Mouse (Mus musculus) c-Kit-positive CD71-negative TER-119-negative erythroid progenitor cells, embryonic 14.5 days (primary cell): ENCODE results near the gene Spata25.
"Not testable (repeated sequence)": the region's sequence is repeated elsewhere in the genome, so short reads cannot be mapped to it uniquely, and the experiment has no call there.

Experiments used
- DNase-seq: peaks from one replicate; pipeline ENCODE4 v3.0.0-alpha.2; 2013; ENCODE audit warnings: low read depth

Gene Spata25

DNA sequence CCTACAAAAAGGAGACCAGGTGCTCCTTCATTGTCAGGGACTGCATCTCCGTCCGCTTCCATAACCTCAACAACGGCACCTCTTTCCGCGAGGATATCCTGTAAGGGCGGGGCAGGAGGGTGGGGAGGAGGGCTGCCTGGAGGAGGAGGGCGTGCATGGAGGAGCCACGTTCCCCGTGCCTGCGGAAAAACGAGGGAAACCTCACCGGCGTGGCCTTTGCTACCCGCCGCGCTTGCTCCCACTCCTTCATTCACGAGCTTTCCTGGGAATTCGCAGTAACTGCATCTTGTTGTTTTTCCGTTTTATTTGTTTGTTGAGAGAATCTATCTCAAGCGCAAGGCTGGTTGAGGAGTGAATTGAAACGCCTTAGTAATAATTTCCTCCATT is 23.0 kb downstream of the Spata25 start:
- no peak for DNase-seq

DNA sequence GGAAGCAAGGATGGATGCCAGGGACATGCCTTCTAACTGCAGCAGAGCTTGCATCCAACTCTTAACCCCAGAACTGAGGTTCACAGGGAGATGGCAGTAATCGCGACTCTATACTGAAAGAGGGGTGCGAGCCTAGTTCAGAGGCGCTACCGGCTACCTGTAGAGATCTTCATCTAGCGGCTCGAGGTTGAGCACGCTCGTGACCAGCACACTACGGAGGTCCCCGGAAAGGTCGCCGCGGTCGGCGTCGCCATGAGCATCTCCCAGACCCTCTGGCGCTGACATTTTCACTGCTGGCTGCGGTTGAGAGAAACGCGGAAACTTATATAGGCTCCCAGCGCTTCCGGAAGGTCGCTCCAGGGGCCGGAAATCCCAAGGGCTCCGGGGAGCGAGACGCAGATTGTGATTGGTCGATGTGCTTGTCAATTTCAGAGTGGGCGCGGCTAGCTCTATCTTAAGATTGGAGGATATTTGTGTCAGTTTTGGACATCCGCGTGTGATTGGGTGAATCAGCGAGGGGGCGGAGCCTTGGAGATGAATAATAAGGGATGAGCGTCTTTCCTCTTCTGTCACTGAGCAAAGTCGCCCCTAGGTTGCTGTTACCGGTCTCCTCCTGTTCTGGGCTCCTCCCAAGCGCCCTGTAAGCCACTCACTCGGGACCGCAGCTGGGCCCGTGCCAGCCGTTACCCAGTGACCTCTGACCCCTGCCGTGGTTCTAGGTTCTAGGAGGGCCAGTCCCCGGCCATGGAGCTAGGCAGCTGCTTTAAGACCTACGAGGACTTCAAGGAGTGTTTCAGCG is 23.6 kb downstream of the Spata25 start, which contains the start of the genes Acot8 and Zswim3:
Acot8 (minus strand) TSS at position 350 of the 799 bp plus-strand sequence.
Zswim3 (plus strand) TSS at position 566 of the 799 bp plus-strand sequence.
- DNase-seq: peak; percentile 100

DNA sequence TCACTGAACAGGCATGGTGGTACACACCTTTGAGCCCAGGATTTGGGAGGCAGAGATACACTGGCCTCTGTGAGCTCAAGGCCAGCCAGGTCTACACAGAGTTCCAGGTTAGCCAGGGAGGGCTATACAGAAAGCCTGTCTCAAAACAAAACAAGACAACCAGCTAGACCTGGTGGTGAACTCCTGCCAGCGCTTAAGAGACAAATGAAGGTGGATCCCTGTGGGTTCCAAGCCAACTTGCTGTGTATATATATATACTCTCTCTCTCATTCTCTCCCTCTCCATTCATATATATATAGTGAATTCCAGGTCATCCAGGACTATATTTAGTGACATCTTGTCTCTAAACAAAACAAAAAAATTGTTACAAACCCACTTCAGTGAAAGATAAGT is 24.4 kb downstream of the Spata25 start:
- DNase-seq: no peak

DNA sequence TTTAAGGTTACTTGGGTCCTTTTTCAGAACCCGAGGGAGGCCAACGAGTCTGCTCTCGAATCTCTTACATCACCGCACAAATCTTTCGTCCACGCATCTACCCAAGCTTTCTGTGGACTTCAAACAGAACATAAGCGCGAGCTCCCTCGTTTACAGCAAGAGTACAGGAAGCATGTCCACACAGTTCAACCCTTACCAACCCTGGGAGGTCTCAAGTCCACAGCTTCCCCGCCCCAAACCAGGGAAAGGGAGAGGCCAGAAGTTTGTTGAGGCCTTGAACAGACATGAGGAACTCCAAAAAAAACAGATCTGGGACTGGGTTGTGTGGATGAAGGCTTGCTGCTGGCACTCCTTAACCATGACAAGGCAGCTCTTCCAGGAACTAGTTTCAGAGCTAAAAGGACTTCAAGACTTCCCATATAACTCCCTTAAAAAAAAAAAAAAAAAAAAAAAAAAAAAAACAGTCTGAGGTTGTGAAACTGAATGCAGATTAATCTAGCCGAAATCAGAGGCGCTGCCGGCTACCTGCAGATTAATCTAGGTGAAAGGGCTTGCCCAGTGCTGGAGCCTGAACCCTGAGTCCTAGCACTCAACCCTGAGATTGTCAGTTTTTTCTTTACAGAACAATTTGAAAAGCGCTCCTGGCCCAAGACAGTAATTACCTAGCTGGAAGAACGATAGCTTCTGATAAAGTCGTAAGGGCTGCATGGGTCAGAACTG is 25.0 kb downstream of the Spata25 start:
- DNase-seq: no peak

DNA sequence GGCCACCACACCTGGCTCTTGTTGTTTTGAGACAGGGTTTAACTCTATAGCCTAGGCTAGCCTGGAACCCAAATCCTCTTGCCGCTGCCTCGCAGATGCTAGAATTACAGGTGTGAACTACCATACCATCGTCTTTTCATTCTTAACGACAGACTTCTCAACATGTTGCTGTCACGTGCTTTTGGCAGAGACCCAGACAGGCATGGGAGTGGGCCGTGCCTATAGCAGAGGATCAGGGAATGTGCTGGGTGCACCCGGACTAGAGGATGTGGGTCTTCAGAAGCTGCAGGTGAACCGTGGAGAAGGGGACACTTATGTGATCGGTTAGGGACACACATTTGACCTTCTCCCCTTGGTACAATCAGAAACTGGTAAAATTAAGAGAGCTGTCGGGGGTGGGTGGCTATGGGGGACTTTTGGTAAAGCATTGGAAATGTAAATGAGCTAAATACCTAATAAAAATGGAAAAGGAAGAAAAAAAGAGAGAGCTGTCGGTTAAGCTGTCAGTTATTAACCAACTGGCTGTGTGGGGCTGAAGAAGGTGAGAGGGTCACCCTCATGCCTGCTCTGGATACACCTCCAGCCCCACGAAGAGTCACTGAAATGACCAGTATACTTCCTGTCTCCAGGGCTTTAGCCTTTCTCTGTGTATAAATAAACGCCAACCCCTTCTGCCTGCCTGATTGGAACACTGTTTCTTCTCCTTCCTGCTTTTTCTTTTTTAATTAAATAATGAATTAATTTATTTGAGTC is 27.9 kb downstream of the Spata25 start:
- DNase-seq: no peak

DNA sequence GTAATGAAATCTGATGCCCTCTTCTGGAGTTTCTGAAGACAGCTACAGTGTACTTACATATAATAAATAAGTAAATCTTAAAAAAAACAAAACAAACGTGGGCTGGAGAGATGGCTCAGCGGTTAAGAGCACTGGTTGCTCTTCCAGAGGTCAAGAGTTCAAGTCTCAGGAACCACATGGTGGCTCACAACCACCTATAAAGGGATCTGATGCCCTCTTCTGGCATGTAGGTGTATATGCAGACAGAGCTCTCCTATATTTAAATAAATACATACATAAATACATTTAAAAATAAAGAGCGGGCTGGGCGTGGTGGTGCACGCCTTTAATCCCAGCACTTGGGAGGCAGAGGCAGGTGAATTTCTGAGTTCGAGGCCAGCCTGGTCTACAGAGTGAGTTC is 29.8 kb downstream of the Spata25 start:
- DNase-seq: not testable (repeated sequence)

DNA sequence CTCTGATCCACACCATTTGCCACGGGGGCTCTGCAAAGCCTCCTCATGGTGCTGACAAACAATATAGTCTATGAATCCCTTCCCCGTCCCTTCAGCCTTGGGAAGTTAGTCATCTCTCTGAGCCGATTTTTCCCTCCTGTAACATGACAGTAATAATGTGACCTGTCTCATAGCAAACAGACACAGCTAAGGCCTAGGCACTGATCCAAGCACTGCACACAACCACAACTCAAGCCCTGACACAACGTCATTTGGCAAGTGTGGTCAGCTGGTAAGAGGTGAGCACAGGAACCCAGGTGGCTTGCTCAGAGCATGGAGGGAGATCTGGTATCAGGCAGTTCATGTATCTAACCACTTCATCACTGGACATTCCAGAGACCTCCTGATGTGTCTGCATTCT is 32.5 kb downstream of the Spata25 start:
- DNase-seq: no peak

DNA sequence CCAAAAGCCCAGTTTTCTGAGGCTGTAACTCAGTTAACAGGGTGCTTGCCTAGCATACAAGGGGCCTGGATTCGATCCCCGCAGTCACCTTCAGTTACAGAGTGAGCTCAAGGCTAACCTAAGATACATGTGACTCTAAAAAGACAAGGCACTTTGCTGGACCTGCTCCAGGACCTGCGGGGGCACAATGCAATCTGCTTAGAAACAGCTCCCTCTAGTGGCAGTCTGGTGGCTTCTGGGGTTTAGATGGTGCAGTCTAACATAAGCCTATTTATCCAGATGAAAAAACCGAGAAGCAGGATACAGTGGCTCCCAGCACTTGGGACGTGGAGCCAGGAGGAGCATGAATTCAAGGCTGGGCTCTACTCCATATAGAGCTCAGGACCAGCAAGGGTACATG is 34.0 kb downstream of the Spata25 start:
- peak; percentile 82 for DNase-seq

DNA sequence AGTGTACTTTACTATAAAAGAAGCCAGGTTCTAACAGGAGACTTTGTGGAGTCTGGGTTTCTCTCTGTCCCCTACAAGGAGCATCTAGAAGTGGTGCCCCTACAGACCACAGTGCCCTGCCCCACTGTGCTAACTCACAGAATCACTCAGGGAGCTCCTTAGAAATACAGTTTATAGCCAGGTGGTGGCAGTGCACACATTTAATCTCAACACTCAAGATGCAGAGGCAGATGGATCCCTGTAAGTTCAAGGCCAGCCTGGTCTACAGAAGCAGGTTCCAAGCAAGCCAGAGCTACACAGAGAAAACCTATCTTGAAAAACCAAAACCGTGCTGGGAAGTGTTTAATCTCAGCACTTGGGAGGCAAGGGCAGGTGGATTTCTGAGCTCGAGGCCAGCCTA is 34.6 kb downstream of the Spata25 start:
- DNase-seq: no peak

DNA sequence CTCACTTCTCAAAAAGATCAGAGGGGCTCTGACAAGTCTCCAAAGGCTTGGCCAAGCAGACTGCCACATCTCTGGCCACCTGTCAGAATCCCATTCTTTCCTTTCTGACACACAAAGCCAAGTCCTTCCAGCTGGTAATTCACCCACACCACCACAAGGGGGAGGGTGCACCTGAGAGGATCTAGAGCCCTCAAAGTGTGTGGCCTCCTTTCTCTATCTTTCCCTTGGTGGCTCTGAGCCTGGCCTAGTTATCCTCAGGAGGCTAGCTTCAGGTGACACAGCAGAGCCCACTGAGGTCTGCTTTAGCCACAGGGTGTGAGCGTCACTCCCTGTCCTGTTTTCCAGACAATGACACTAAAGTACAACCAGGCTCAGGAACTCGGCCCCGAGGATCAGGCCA is 35.1 kb downstream of the Spata25 start:
- peak; percentile 51 for DNase-seq

DNA sequence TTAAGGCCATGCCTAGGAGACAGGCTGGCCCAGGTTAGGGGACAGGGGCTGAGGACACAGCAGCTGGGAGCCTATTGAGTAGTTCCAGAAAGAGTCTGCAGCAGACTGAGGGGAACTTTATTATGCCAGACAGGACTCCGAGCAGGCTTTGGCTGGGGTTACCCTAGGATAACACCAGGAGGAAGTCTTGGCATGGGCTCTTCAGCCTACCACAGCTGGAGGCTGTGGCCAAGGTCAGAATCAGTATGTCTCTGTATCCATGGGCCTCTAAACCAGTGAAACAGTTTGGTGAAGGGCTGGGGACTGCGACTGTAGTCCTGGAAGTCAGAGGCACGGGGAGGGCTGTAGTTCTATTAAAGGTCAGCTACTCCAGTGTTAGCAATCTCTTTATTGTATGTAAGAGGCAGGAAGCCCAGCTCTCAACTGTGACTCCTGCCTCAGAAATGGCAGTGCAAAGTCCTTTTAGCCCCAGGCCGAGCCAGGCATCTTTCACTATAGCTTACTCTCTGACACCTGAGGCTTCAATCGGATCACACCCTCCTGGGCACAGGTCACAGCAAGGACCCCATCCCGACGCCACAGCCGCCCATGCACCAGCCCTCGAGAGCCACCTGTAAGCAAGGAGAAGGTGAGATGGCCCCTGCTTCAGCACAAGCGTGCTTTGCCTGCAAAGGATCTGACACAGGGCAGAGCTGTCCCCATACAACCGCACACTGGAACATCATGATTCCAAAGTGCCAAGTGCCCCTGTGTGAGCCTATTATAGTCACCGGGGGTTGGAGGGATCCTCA is 35.7 kb downstream of the Spata25 start:
- no peak for DNase-seq

DNA sequence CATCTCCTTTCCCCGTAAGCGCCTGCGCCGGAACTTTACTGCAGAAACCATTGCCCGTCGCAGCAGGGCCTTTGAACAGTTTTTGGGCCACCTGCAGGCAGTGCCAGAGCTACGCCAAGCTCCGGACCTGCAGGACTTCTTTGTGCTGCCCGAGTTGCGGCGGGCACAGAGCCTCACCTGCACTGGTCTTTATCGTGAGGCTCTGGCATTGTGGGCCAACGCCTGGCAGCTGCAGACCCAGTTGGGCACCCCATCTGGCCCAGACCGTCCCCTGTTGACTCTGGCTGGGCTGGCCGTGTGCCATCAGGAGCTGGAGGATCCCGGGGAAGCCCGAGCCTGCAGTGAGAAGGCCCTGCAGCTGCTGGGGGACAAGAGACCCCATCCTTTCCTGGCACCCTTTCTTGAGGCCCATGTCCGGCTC is 36.5 kb downstream of the Spata25 start:
- DNase-seq: no peak

DNA sequence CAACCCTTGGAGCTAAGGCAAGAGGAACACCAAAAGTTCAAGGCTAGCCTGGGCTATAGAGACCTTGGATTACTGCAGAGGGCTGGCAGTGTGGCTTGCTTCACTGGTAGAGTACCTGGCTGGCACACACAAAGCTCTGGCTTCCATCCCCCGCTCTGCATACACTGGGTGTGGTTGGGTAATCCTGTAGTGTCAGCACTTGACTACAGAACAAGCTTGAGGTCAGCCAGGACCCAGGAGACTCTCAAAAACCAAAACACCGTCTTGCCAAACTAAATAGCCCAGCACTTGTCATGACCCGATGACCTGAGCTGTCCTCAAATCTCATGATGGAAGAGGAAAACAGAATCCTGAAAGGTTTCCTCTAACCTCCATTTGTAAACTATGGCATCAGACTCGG is 37.9 kb downstream of the Spata25 start:
- DNase-seq: no peak

DNA sequence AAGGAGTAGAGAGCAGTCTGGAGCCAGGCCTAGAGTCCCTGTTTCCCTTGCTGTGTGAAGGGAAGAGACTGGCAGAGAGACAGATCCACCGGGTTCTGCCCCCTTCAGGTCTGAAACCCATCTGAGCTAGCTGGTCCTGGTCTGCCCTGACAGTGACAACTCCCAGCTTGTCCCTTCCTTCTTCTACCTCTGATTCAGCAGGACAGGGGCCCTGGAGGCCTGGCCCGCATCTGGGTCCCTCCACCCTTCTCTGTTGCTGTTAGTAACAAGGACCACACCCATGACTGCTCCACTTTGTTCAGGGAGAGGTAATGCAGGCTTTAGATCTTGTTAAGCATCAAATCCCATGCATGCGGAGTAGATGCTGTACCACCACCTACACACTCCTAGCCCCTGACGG is 39.9 kb downstream of the Spata25 start:
- no peak for DNase-seq

DNA sequence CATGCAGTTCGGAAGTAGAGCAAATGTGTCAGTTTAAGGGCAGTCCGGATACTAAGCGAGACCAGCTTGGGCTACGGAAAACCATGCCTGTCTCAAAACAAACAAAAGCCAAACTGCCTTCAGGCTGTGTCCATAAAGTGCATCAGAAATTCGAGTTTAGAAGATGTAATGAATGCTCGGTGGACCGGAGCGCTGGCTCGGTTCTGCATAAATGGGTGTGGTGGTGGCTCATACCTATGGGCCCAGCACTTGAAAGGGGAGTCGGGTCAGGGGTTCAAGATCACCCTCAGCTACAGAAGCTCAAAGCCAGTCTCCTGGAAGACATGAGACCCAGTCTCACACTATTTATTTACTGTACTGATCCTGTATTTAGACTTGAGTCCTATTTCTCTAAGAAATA is 40.6 kb downstream of the Spata25 start:
- DNase-seq: no peak

DNA sequence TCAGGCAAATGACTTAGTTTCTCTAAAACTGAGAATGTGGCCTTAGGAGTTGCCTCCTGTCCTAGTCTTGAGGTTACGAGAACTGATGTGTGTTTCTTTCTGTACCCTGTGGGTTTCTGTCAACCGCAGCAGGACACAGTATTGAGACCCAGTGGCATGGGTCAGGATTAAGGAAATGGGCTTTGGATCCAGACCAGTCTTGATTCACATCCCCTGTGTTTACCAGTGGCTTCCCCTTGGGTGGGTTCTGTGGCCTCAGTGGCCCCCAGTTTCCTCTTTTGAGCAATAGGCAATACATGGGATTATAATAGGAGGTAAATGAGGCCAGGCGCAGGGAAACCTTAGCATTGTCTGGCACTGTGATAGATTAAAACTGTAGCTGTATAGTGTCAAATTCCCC is 41.3 kb downstream of the Spata25 start:
- DNase-seq: no peak

DNA sequence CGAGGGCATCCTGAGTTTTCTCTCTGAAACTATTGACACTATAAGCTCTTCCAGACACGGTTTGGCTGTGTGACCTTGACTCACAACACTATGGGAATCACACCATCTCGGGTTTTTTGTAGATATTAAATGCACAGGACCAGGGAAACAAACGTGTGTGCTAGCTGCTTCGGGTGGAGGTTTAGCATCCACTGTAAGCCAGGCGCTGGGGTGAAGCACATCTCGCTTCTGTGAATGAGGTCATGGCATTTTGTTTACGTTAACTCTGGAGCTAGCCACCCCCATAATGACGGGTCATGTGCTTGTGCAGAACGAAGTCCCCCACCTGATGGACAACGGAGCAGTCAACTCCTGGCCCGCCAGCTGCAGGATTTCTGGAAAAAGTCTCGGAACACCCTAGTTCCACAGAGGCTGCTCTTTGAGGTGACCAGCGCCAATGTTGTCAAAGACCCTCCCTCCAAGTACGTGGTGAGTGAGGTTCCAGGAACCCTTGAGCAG is 41.9 kb downstream of the Spata25 start:
- no peak for DNase-seq

DNA sequence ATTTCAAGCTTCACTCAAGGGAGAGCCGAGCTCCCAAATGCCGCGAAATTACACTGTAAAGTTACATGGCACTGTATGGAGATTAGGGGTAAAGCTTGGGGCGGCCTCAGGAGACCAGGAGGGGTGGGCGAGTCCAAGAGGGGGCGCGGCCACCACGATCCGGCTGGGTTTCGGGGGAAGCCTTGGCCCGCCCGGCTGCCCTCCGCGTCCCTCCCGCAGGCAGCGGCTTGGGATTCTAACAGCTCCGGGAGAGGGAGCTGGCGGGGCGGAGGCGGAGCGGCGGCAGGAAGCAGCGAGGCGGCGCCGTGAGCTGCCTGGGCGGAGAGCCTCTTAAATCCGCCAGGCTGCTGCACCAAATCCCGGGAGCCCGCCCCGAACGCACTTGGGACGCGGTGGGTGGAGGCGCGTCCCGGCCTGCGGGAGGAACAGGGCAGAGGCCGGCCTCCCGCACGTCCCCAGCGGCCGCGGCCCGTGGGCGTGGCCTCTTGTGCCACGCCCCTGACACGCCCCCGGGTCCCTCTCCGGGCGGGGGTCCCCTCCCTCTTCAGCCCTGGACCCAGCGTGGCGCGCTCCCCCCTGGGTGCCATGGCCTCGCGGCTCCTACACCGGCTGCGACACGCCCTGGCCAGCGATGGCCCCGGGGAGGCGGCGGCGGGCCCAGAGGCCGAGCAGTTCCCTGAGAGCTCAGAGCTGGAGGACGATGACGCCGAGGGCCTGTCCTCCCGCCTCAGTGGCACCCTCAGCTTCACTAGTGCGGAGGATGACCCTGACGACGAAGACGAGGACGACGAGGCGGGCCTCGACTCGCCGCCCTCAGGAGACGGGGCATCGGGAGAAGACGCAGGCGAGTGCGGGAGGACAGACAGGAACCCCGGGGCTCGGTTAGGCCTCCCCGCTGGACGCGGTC is 42.6 kb downstream of the Spata25 start, which contains the start of gene Snx21:
Snx21 (plus strand) TSS at position 343 of the 907 bp plus-strand sequence.
- peak; percentile 39 for DNase-seq

DNA sequence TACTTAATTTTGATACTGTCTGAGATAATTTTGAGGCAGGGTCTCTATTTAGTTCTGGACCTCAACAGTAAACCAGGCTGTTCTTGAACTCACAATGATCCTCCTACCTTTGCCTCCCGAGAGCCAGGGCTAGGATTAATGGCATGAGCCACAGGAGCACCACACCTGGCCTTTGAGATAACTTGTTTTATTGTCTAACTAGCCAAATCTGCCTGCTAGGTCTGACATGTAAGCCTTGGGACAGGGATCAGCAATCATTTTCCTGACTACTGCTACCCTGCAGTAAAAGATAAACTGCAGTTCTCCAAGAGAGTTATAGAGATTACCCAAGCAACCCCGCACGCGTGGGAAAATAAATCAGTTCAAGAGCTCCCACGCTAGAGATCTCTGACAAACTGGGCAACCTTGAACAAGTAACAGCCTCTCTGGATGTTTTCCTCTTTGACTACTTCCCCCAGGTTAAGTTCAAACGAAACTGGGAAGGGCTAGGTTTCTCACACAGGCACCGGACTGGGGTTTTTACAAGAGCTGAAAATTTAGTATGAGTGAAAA is 43.4 kb downstream of the Spata25 start:
- no peak for DNase-seq

DNA sequence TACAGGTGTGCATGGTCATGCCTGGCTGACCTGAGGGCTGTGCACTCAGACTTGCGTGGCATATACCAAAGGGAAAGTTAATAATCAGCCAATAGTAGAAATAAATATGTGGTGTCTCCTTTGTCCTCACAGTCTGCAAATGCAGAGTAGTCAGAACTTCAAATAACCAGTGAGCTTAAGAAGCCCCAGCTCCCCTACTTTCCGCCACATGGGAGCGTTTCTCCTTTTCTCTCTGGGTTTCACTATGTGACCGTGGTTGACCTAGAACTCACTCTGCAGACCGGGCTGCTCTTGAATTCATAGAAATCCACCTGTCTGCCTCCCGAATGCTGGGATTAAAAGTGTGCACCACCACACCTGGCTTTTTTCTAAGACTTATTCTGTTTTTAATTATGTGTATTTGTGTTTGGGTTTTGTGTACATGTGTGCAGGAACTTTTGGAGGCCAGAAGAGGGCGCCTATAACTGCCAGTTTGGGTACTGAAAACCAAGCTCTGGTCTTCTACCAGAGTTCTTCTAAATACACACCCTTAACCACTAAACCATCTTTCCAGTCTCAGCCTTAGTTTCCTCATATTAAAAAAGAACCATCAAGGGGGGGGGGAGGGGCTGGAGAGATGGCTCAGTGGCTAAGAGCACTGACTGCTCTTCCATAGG is 44.3 kb downstream of the Spata25 start:
- no peak for DNase-seq
